Mouse (Mus musculus) layer of hippocampus, postnatal 10 days (tissue): Measurements from ENCODE around the gene Acot5. TPM values are rescaled to one million over a fixed set of nuclear protein-coding genes. Genes with fewer than 3 reads are reported as not detected.
"Not testable (repeated sequence)": the region's sequence is repeated elsewhere in the genome, so short reads cannot be mapped to it uniquely, and the experiment has no call there.

Experiments
- DNase-seq, 2 experiments: peaks; one replicate each; pipeline ENCODE4 v3.0.0; 2021; ENCODE audit warnings: low spot score in 2 of 2
- long read RNA-seq: library from polyadenylated mRNA; stranded (forward); transcript quantifications from one replicate; pipeline ENCODE4 v2.0.0, GENCODE M21; 2023
- total RNA-seq, 2 experiments: library from RNA; stranded (reverse); gene quantifications; 2 replicates each; pipeline ENCODE4 v1.2.3; 2021

Acot5 gene
- total RNA-seq = 1 to 10 TPM; 4.0 to 4.7 TPM
- long read RNA-seq, transcript Acot5-201 (3 exons, 1,518 nt) = major isoform, 7 of 9 reads
- long read RNA-seq, partial matches to known transcripts = 0 of 9 reads
- long read RNA-seq, other reads (novel, unspliced or antisense) = 1 of 9 reads

- DNase-seq = no peak
These were observed at the start of gene Acot5 for GRCm38 (mm10) chr12:84068986-84069385. TSS of gene Acot5 (plus strand) at chr12:84069325.

- DNase-seq = not testable (repeated sequence)
These were observed 48.6 kb upstream of the Acot5 start for GRCm38 (mm10) chr12:84020528-84020927.

GRCm38 (mm10) chr12:84022266-84022665 lies 46.9 kb upstream of the Acot5 start:
- DNase-seq = not testable (repeated sequence)

- no peak for DNase-seq
These were observed 45.9 kb upstream of the Acot5 start for GRCm38 (mm10) chr12:84023052-84023745.

GRCm38 (mm10) chr12:84025888-84026287 lies 43.2 kb upstream of the Acot5 start:
- no peak for DNase-seq

- DNase-seq = not testable (repeated sequence)
These were observed 40.8 kb upstream of the Acot5 start for GRCm38 (mm10) chr12:84028328-84028727.

- DNase-seq = not testable (repeated sequence)
These were observed 40.1 kb upstream of the Acot5 start for GRCm38 (mm10) chr12:84029043-84029442.

GRCm38 (mm10) chr12:84030659-84031332 lies 38.3 kb upstream of the Acot5 start:
- peak; percentile 77 to 81 for DNase-seq

- DNase-seq = no peak
These were observed 36.3 kb upstream of the Acot5 start for GRCm38 (mm10) chr12:84032854-84033253.

- DNase-seq = not testable (repeated sequence)
These were observed 35.8 kb upstream of the Acot5 start for GRCm38 (mm10) chr12:84033302-84033701.

- no peak for DNase-seq
These were observed 35.0 kb upstream of the Acot5 start for GRCm38 (mm10) chr12:84034108-84034507.

GRCm38 (mm10) chr12:84038241-84038640 lies 30.9 kb upstream of the Acot5 start, which contains the start of gene Acot4:
TSS of gene Acot4 (plus strand) at chr12:84038379.
- peak; percentile 11 to 34 for DNase-seq

GRCm38 (mm10) chr12:84038691-84039111 lies 30.4 kb upstream of the Acot5 start, which contains the start of gene Gm49366:
TSS of gene Gm49366 (plus strand) at chr12:84038935.
- peak in 1 of 2 experiments; percentile 34 for DNase-seq

GRCm38 (mm10) chr12:84042248-84042647 lies 26.9 kb upstream of the Acot5 start:
- DNase-seq = no peak

GRCm38 (mm10) chr12:84044045-84044444 lies 25.1 kb upstream of the Acot5 start:
- no peak for DNase-seq

GRCm38 (mm10) chr12:84046906-84047305 lies 22.2 kb upstream of the Acot5 start:
- DNase-seq = no peak

- not testable (repeated sequence) for DNase-seq
These were observed 18.4 kb upstream of the Acot5 start for GRCm38 (mm10) chr12:84050744-84051143.

GRCm38 (mm10) chr12:84051937-84052474 lies 17.1 kb upstream of the Acot5 start, which contains the start of gene Acot3:
TSS of gene Acot3 (plus strand) at chr12:84052144.
- DNase-seq = no peak

- no peak for DNase-seq
These were observed 16.5 kb upstream of the Acot5 start for GRCm38 (mm10) chr12:84052609-84053008.

- peak in 1 of 2 experiments; percentile 24 for DNase-seq
These were observed 16.0 kb upstream of the Acot5 start for GRCm38 (mm10) chr12:84053173-84053572.

GRCm38 (mm10) chr12:84053679-84054391 lies 15.3 kb upstream of the Acot5 start:
- peak in 1 of 2 experiments; percentile 22 for DNase-seq
